Mouse (Mus musculus): Measurements from ENCODE around the gene Naga. TPM values are rescaled to one million over a fixed set of nuclear protein-coding genes. Genes with fewer than 3 reads are reported as not detected.

Naga gene
- polyA plus RNA-seq, 1 experiment from 2014 or later = 36.5 TPM

DNA sequence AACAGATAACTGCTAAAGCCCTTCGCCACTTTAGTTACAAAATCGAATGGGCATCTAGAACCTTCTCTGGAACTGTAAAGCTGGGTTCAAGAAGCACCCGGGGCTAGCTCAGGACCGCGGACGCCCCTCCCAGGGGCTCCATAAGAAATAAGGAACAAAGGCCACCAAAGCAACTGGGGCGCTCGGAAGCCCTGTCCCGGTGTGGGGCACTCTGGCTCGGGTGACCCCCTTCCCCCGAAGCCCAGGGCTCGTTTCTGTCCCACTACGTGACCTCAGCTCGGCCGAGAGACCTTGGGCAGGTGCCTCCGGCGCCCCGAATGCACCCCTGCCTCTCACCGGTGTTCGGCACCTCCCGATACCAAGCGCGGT, 15.0 kb upstream of the Naga start:
- Histone ChIP-seq H3K27me3 (replicated peaks) (no peaks in the 10 kb centered on the region), H3K4me3 (peak overlapping the region; percentile 96), H3K27ac (peak overlapping the region; percentile 94), H3K4me2 (peak overlapping the region; percentile 84), H3K9me3 (replicated peaks) (no peaks in the 10 kb centered on the region), H3K9ac (peak overlapping the region; percentile 99), H3K36me3 (peaks cover 28% of the 10 kb centered on the region), H3K4me1 (peaks cover 58% of the 10 kb centered on the region)
- WGBS (ENCODE audit: insufficient replicate concordance) = under 1% methylated on average over 23 of the region's 23 CpGs
- peak; percentile 16 for ATAC-seq

GRCm38 (mm10) chr15:82353078-82353744, 14.5 kb upstream of the Naga start:
- peak overlapping the region; percentile 84 for H3K4me2 ChIP-seq
- WGBS (ENCODE audit: insufficient replicate concordance) = 16% methylated on average over 14 of the region's 14 CpGs
- H3K4me1 ChIP-seq = peaks cover 58% of the 10 kb centered on the region
- ATAC-seq = no peak
- no peaks in the 10 kb centered on the region for H3K27me3 ChIP-seq (replicated peaks)
- no peaks in the 10 kb centered on the region for H3K9me3 ChIP-seq (replicated peaks)
- peak overlapping the region; percentile 94 for H3K27ac ChIP-seq
- peak overlapping the region; percentile 96 for H3K4me3 ChIP-seq
- peak overlapping the region; percentile 99 for H3K9ac ChIP-seq
- peaks cover 33% of the 10 kb centered on the region for H3K36me3 ChIP-seq

- no peaks in the 10 kb centered on the region for H3K9me3 ChIP-seq (replicated peaks)
- H3K4me2 ChIP-seq = peak overlapping the region; percentile 84
- peak overlapping the region; percentile 96 for H3K4me3 ChIP-seq
- H3K9ac ChIP-seq = peak overlapping the region; percentile 99
- peak overlapping the region; percentile 94 for H3K27ac ChIP-seq
- H3K4me1 ChIP-seq = peaks cover 75% of the 10 kb centered on the region
- ATAC-seq = peak; percentile 41
- no peaks in the 10 kb centered on the region for H3K27me3 ChIP-seq (replicated peaks)
- H3K36me3 ChIP-seq = peaks cover 45% of the 10 kb centered on the region
- 33% methylated on average over 3 of the region's 3 CpGs for WGBS (ENCODE audit: insufficient replicate concordance)
Observed at GRCm38 (mm10) chr15:82351480-82351879, 12.8 kb upstream of the Naga start.

DNA sequence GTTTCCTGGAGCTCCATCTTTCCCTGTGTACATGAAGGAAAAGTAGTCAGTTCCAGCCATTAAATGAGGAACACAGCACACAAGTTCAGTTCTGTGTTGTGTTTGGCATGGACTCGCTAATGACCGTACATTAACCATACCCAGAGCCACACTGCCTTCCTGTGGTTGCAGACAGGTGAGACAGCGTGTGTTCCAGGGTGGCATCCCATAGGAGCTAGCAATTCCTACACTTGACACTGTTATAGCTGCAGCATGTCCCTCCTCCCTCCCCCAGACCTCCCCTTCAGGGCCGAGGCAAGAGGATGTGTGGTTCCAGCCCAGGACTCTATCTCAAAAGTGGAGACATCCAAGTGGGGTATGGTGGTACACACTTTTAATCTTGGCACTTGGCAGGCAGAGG, 11.6 kb upstream of the Naga start:
- Histone ChIP-seq H3K4me1 (peaks cover 76% of the 10 kb centered on the region), H3K27me3 (replicated peaks) (no peaks in the 10 kb centered on the region), H3K4me2 (0 out of 2 replicates have a peak overlapping the region, but pooled peaks have one; percentile 84), H3K36me3 (peaks cover 46% of the 10 kb centered on the region), H3K9me3 (replicated peaks) (no peaks in the 10 kb centered on the region), H3K9ac (no peak overlapping the region), H3K27ac (peak overlapping the region; percentile 94), H3K4me3 (no peak overlapping the region)
- no peak for ATAC-seq
- WGBS (ENCODE audit: insufficient replicate concordance) = 73% methylated on average over 4 of the region's 4 CpGs

GRCm38 (mm10) chr15:82348999-82349341, 10.2 kb upstream of the Naga start:
- Histone ChIP-seq H3K27me3 (replicated peaks) (no peaks in the 10 kb centered on the region), H3K4me2 (0 out of 2 replicates have a peak overlapping the region, but pooled peaks have one; percentile 94), H3K36me3 (peaks cover 60% of the 10 kb centered on the region), H3K4me3 (no peak overlapping the region), H3K9ac (0 out of 2 replicates have a peak overlapping the region, but pooled peaks have one; percentile 30), H3K27ac (peak overlapping the region; percentile 75), H3K9me3 (replicated peaks) (no peaks in the 10 kb centered on the region), H3K4me1 (peaks cover 82% of the 10 kb centered on the region)
- ATAC-seq = no peak
- 89% methylated on average over 2 of the region's 2 CpGs for WGBS (ENCODE audit: insufficient replicate concordance)

DNA sequence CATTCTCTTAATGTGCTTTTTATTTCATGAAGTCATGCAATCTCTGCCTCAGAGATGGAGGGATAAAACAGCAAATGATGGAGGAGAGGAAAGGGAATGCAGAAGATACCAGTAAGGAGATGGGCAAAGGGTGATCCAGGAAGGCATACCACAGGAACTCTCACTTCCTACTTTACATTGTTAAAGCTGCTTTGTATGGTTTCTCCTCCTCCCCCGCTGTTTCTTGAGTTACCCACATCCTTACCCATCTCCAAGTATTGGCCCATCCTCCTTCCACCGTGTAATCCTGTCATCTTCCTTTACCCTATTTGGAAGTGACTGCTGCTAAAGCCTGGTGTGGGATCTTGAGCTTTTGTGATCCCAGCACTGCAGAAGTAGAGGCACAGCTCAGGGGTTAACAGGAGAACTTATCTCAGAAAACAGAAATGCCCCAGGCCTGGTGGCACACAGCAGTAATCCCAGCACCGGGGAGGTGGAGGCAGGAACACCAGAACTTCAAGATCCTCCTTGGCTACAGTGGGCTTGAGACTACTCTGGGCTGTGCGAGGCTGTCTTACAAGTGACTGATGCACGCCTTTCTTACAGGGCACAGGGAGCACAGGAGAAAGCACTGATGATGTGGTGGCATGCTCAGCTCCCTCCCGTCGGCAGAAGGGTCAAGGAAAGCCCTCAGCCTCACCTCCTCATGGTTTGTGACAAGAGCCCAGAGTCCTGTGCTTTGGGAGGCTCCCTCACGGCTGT, 9.7 kb upstream of the Naga start:
- Histone ChIP-seq H3K4me1 (peaks cover 88% of the 10 kb centered on the region), H3K27me3 (replicated peaks) (no peaks in the 10 kb centered on the region), H3K4me3 (no peak overlapping the region), H3K9me3 (replicated peaks) (no peaks in the 10 kb centered on the region), H3K4me2 (peak overlapping the region; percentile 94), H3K36me3 (peaks cover 65% of the 10 kb centered on the region), H3K27ac (peak overlapping the region; percentile 75), H3K9ac (0 out of 2 replicates have a peak overlapping the region, but pooled peaks have one; percentile 30)
- ATAC-seq = no peak
- 64% methylated on average over 8 of the region's 8 CpGs for WGBS (ENCODE audit: insufficient replicate concordance)

GRCm38 (mm10) chr15:82347852-82348251, 9.1 kb upstream of the Naga start:
- H3K36me3 ChIP-seq = peaks cover 70% of the 10 kb centered on the region
- peak overlapping the region; percentile 91 for H3K27ac ChIP-seq
- H3K4me2 ChIP-seq = peak overlapping the region; percentile 94
- 0 out of 2 replicates have a peak overlapping the region, but pooled peaks have one; percentile 78 for H3K4me3 ChIP-seq
- H3K27me3 ChIP-seq (replicated peaks) = no peaks in the 10 kb centered on the region
- ATAC-seq = no peak
- H3K9ac ChIP-seq = 0 out of 2 replicates have a peak overlapping the region, but pooled peaks have one; percentile 15
- H3K4me1 ChIP-seq = peaks cover 88% of the 10 kb centered on the region
- 91% methylated on average over 12 of the region's 12 CpGs for WGBS (ENCODE audit: insufficient replicate concordance)
- H3K9me3 ChIP-seq (replicated peaks) = no peaks in the 10 kb centered on the region

- H3K4me1 ChIP-seq = peaks cover 88% of the 10 kb centered on the region
- ATAC-seq = no peak
- no peaks in the 10 kb centered on the region for H3K9me3 ChIP-seq (replicated peaks)
- H3K4me2 ChIP-seq = peak overlapping the region; percentile 94
- H3K27ac ChIP-seq = peak overlapping the region; percentile 91
- 61% methylated on average over 4 of the region's 4 CpGs for WGBS (ENCODE audit: insufficient replicate concordance)
- peak overlapping the region; percentile 76 for H3K9ac ChIP-seq
- H3K27me3 ChIP-seq (replicated peaks) = no peaks in the 10 kb centered on the region
- H3K36me3 ChIP-seq = peaks cover 70% of the 10 kb centered on the region
- peak overlapping the region; percentile 78 for H3K4me3 ChIP-seq
Observed at GRCm38 (mm10) chr15:82347303-82347676, 8.6 kb upstream of the Naga start.

DNA sequence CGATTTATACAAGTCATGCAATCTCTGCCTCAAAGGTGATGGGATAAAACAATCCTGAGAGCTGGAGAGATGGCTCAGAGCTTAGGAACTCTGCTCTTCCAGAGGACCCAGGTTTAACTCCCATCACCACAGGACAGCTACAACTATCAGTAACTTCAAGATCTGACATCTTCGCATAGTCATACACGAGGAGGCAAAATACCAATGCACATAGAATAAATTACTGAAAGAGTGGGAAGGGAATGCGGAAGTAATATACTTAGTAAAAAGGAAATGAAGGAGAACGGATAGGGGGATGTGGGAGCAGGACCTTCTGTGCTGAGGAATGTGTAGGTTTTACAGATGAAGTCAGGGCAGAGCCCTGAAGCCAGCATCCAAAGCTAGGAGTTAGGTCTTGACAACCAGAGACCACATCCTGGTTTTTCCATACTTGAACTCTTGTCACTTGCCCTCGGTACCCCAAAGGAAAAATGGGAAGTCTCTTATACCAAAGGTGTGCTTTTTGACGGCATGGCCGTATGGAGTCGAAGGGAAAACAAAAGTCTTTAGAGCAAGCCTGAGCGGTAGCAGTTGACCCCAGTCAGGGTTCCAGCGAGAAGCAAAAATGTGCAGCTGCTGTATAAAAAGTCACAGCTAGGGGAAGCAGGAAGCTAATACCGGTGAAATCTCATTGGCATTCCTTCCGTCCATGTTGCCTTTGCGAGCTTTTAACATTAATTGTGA, 8.0 kb upstream of the Naga start:
- Histone ChIP-seq H3K4me1 (peaks cover 85% of the 10 kb centered on the region), H3K27me3 (replicated peaks) (no peaks in the 10 kb centered on the region), H3K4me3 (peak overlapping the region; percentile 78), H3K4me2 (peak overlapping the region; percentile 94), H3K36me3 (peaks cover 67% of the 10 kb centered on the region), H3K27ac (peak overlapping the region; percentile 91), H3K9me3 (replicated peaks) (no peaks in the 10 kb centered on the region), H3K9ac (peak overlapping the region; percentile 76)
- WGBS (ENCODE audit: insufficient replicate concordance) = 32% methylated on average over 14 of the region's 14 CpGs
- ATAC-seq = no peak

GRCm38 (mm10) chr15:82345820-82346470, 7.2 kb upstream of the Naga start:
- Histone ChIP-seq H3K27ac (peak overlapping the region; percentile 91), H3K27me3 (replicated peaks) (no peaks in the 10 kb centered on the region), H3K4me2 (peak overlapping the region; percentile 94), H3K9me3 (replicated peaks) (no peaks in the 10 kb centered on the region), H3K9ac (peak overlapping the region; percentile 76), H3K4me1 (peaks cover 78% of the 10 kb centered on the region), H3K4me3 (peak overlapping the region; percentile 78), H3K36me3 (peaks cover 64% of the 10 kb centered on the region)
- WGBS (ENCODE audit: insufficient replicate concordance) = under 1% methylated on average over 51 of the region's 51 CpGs
- peak; percentile 86 for ATAC-seq

DNA sequence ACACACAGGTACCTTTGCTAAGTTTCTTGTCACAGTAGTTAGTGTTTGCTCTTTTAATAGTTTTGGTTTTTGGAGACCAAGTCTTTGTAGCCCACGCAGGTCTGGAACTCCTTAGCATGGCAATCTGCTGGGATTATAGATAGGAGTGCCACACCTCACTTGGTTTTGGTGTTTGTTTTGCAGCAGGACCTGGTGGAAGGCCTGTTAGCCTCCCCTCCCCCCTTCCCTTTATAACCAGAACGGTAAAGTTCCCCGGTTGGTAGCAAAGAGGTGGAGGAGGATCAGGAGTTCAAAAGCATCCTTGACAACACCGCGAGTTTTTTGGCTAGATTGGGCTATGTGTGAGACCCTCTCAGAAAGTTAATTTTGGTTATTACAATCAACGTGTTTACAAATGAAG, 6.2 kb upstream of the Naga start:
- H3K27me3 ChIP-seq (replicated peaks) = no peaks in the 10 kb centered on the region
- peak overlapping the region; percentile 100 for H3K27ac ChIP-seq
- peaks cover 55% of the 10 kb centered on the region for H3K36me3 ChIP-seq
- peak overlapping the region; percentile 96 for H3K9ac ChIP-seq
- H3K9me3 ChIP-seq (replicated peaks) = no peaks in the 10 kb centered on the region
- H3K4me1 ChIP-seq = peaks cover 80% of the 10 kb centered on the region
- no peak for ATAC-seq
- H3K4me3 ChIP-seq = peak overlapping the region; percentile 78
- WGBS (ENCODE audit: insufficient replicate concordance) = 57% methylated on average over 6 of the region's 6 CpGs
- peak overlapping the region; percentile 94 for H3K4me2 ChIP-seq
